Mouse (Mus musculus) heart, embryonic 14.5 days (tissue): ENCODE measurements around the gene Slc38a8. TPM values are rescaled to one million over a fixed set of nuclear protein-coding genes. Genes with fewer than 3 reads are reported as not detected.

Experiments used
- ATAC-seq: fragments of 200-750 bp; cut with Nextera tagmentation; 2 replicates; pipeline ENCODE4 v1.8.0; 2017; ENCODE audit warnings: low read depth, moderate TSS enrichment; ENCODE audit not compliant: insufficient number of reproducible peaks, insufficient read depth, low FRiP score
- H3K27ac ChIP-seq, 2 experiments: fragments of 200-500 bp in 1 of 2; fragments of 300-500 bp in 1 of 2; sonication (generic) in 1 of 2; replicated peaks in 1 of 2; 2 replicates each; pipeline ENCODE4 v1.5.1; 2012 to 2014; ENCODE audit warnings: low read depth in 2 of 2, low read length in 2 of 2, control low read depth in 1 of 2, mild to moderate bottlenecking in 1 of 2, mixed read lengths in 1 of 2; ENCODE audit not compliant: control insufficient read depth in 1 of 2, insufficient read depth in 1 of 2
- H3K27me3 ChIP-seq: fragments of 300-500 bp; sonication (generic); 2 replicates; pipeline ENCODE4 v1.6.1; 2014; ENCODE audit warnings: mild to moderate bottlenecking, low read length, control low read depth; ENCODE audit not compliant: control insufficient read depth, insufficient read depth
- H3K36me3 ChIP-seq: fragments of 300-500 bp; sonication (generic); 2 replicates; pipeline ENCODE4 v1.6.1; 2014; ENCODE audit warnings: mild to moderate bottlenecking, control low read depth, low read length, mixed read lengths; ENCODE audit not compliant: control insufficient read depth, insufficient read depth
- H3K4me1 ChIP-seq, 2 experiments: fragments of 200-500 bp in 1 of 2; fragments of 300-500 bp in 1 of 2; sonication (generic) in 1 of 2; 2 replicates each; pipeline ENCODE4 v1.6.1; 2012 to 2014; ENCODE audit warnings: low read length in 2 of 2, control low read depth in 1 of 2, mixed read lengths in 1 of 2; ENCODE audit not compliant: control insufficient read depth in 2 of 2, insufficient read depth in 2 of 2
- H3K4me2 ChIP-seq: fragments of 300-500 bp; sonication (generic); 2 replicates; pipeline ENCODE4 v1.6.1; 2014; ENCODE audit warnings: mild to moderate bottlenecking, low read length
- H3K4me3 ChIP-seq, 2 experiments: fragments of 200-500 bp in 1 of 2; fragments of 300-500 bp in 1 of 2; sonication (generic) in 1 of 2; 2 replicates each; pipeline ENCODE4 v1.5.1; 2012 to 2014; ENCODE audit warnings: low read length in 2 of 2, mild to moderate bottlenecking in 2 of 2, control low read depth in 1 of 2, low read depth in 1 of 2, moderate library complexity in 1 of 2; ENCODE audit not compliant: control insufficient read depth in 1 of 2, insufficient read depth in 1 of 2
- H3K9ac ChIP-seq: fragments of 300-500 bp; sonication (generic); 2 replicates; pipeline ENCODE4 v1.6.1; 2014; ENCODE audit warnings: mild to moderate bottlenecking, low read length
- H3K9me3 ChIP-seq: fragments of 300-500 bp; sonication (generic); 2 replicates; pipeline ENCODE4 v1.6.1; 2016; ENCODE audit warnings: low read length, control low read depth; ENCODE audit not compliant: control insufficient read depth
- WGBS: fragments of 180-500 bp; shearing (Covaris S2); extraction: QIAGEN DNeasy Blood & Tissue Kit; methylation state at CpG from one replicate; pipeline ENCODE4 v1.1.7; 2014; 5-methylcytosine and 5-hydroxymethylcytosine counted together
- polyA plus RNA-seq: library from polyadenylated mRNA; unstranded; fragments of >200 nt; fragmentation: Nextera tagmentation; extraction: Ambion mirVana; gene quantifications from 2 replicates; pipeline ENCODE4 v1.2.1, GENCODE M21; 2014

Slc38a8 gene
- polyA plus RNA-seq, 1 experiment from 2014 or later = not detected

- WGBS = 93% methylated on average over 3 of the region's 3 CpGs
- Histone ChIP-seq H3K9ac (no peak overlapping the region), H3K36me3 (peaks cover 99% of the 10 kb centered on the region)
Measured at GRCm38 (mm10) chr8:119531397-119531796, 29.9 kb upstream of the Slc38a8 start.

GRCm38 (mm10) chr8:119530937-119531336, 29.4 kb upstream of the Slc38a8 start:
- no peak overlapping the region for H3K4me3 ChIP-seq
- no peaks in the 10 kb centered on the region for H3K9me3 ChIP-seq
- no peaks in the 10 kb centered on the region for H3K27me3 ChIP-seq
- no peak overlapping the region for H3K4me2 ChIP-seq
- 0 out of 4 replicates have a peak, but pooled peaks cover 0 to 9% of the 10 kb centered on the region in 2 experiments for H3K4me1 ChIP-seq
- WGBS = 54% methylated on average over 6 of the region's 6 CpGs
- H3K36me3 ChIP-seq = peaks cover 95% of the 10 kb centered on the region
- ATAC-seq = no peak; the same call in 1 of the 2 replicates
- H3K27ac ChIP-seq = no peak overlapping the region
- no peak overlapping the region for H3K9ac ChIP-seq

More at GRCm38 (mm10) chr8:119531397-119531796, 29.9 kb upstream of the Slc38a8 start:
- Histone ChIP-seq H3K4me2 (no peak overlapping the region), H3K9me3 (no peaks in the 10 kb centered on the region), H3K4me3 (no peak overlapping the region), H3K27me3 (no peaks in the 10 kb centered on the region), H3K4me1 (0 out of 4 replicates have a peak, but pooled peaks cover 0 to 9% of the 10 kb centered on the region in 2 experiments), H3K27ac (0 out of 4 replicates have a peak overlapping the region, but pooled peaks of 1 of the 2 experiments have one; percentile 41)
- no peak for ATAC-seq

- Histone ChIP-seq H3K4me3 (no peak overlapping the region), H3K36me3 (peaks cover 95% of the 10 kb centered on the region), H3K9ac (no peak overlapping the region), H3K9me3 (no peaks in the 10 kb centered on the region), H3K4me1 (0 out of 4 replicates have a peak, but pooled peaks cover 0 to 9% of the 10 kb centered on the region in 2 experiments), H3K27ac (no peak overlapping the region), H3K27me3 (no peaks in the 10 kb centered on the region), H3K4me2 (no peak overlapping the region)
- ATAC-seq = no peak
- WGBS = 84% methylated on average over 7 of the region's 7 CpGs
Measured at GRCm38 (mm10) chr8:119528762-119529161, 27.3 kb upstream of the Slc38a8 start.

- Histone ChIP-seq H3K9me3 (no peaks in the 10 kb centered on the region), H3K4me2 (no peak overlapping the region), H3K27me3 (no peaks in the 10 kb centered on the region), H3K36me3 (peaks cover 99% of the 10 kb centered on the region), H3K27ac (no peak overlapping the region), H3K4me1 (no peaks in the 10 kb centered on the region), H3K4me3 (no peak overlapping the region), H3K9ac (no peak overlapping the region)
- 72% methylated on average over 7 of the region's 7 CpGs for WGBS
- ATAC-seq = no peak
Measured at GRCm38 (mm10) chr8:119520102-119520501, 18.6 kb upstream of the Slc38a8 start.

- no peaks in the 10 kb centered on the region for H3K27me3 ChIP-seq
- H3K9me3 ChIP-seq = no peaks in the 10 kb centered on the region
- no peak overlapping the region for H3K27ac ChIP-seq
- no peak overlapping the region for H3K9ac ChIP-seq
- no peak for ATAC-seq
- H3K36me3 ChIP-seq = peaks cover 100% of the 10 kb centered on the region
- no peak overlapping the region for H3K4me2 ChIP-seq
- WGBS = 53% methylated on average over 5 of the region's 5 CpGs
- no peak overlapping the region for H3K4me3 ChIP-seq
- H3K4me1 ChIP-seq = no peaks in the 10 kb centered on the region
Measured at GRCm38 (mm10) chr8:119516674-119517073, 15.2 kb upstream of the Slc38a8 start.

- H3K9me3 ChIP-seq = no peaks in the 10 kb centered on the region
- H3K4me2 ChIP-seq = no peak overlapping the region
- no peaks in the 10 kb centered on the region for H3K4me1 ChIP-seq
- ATAC-seq = no peak
- H3K4me3 ChIP-seq = no peak overlapping the region
- no peak overlapping the region for H3K27ac ChIP-seq
- H3K27me3 ChIP-seq = no peaks in the 10 kb centered on the region
- H3K9ac ChIP-seq = no peak overlapping the region
- H3K36me3 ChIP-seq = peaks cover 99% of the 10 kb centered on the region
- 79% methylated on average over 3 of the region's 3 CpGs for WGBS
Measured at GRCm38 (mm10) chr8:119515767-119516166, 14.3 kb upstream of the Slc38a8 start.

GRCm38 (mm10) chr8:119514940-119515339, 13.4 kb upstream of the Slc38a8 start:
- Histone ChIP-seq H3K4me3 (no peak overlapping the region), H3K27me3 (no peaks in the 10 kb centered on the region), H3K4me1 (no peaks in the 10 kb centered on the region), H3K27ac (no peak overlapping the region), H3K36me3 (peaks cover 99% of the 10 kb centered on the region), H3K9ac (no peak overlapping the region), H3K4me2 (no peak overlapping the region), H3K9me3 (no peaks in the 10 kb centered on the region)
- ATAC-seq = no peak
- 80% methylated on average over 3 of the region's 3 CpGs for WGBS

- Histone ChIP-seq H3K27me3 (no peaks in the 10 kb centered on the region), H3K36me3 (peaks cover 99% of the 10 kb centered on the region), H3K4me2 (no peak overlapping the region), H3K9me3 (no peaks in the 10 kb centered on the region), H3K4me1 (no peaks in the 10 kb centered on the region), H3K4me3 (no peak overlapping the region), H3K27ac (no peak overlapping the region), H3K9ac (no peak overlapping the region)
- WGBS = 66% methylated on average over 4 of the region's 4 CpGs
- ATAC-seq = 0 out of 2 replicates have a peak, but pooled peaks have one; percentile 14
Measured at GRCm38 (mm10) chr8:119513405-119513804, 11.9 kb upstream of the Slc38a8 start.
